Mouse (Mus musculus): ENCODE results near the gene Lep. TPM values are rescaled to one million over a fixed set of nuclear protein-coding genes. Genes with fewer than 3 reads are reported as not detected.
A peak's percentile ranks its signal among the peaks of the same experiment; 100 is the strongest.

Lep gene
- polyA plus RNA-seq, 1 experiment from 2014 or later = not detected

DNA sequence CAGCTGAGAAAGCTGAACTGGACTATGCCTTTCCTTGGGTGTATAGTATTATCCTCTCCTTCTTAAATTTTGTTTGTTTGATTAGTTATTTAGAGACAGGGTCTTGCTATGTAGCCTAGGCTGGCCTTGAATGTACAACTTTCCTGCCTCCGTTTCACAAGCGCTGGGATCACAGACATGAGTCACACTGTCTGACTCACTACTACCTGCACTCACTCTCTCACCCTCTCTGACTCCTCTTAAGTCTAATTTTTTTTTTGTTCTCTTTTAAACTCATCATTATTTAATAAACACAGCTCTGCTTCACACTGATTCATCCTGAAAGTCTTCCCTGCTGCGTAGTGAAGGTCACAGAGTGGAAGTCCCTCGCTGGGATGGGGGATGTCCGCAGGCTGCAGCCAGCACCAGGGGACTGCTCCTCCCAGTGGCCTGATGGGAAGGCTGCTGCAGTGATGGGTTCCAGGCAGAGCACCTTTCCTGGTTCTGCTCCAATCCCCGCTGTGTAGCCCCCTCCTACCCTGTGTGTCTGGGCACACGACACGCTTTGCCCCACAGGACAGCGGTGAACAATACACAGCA, 22.8 kb downstream of the Lep start:
- no peaks in the 10 kb centered on the region for H3K4me1 ChIP-seq (ENCODE audit: control insufficient read depth, insufficient read depth, low read length)
- no peaks in the 10 kb centered on the region for H3K27me3 ChIP-seq (ENCODE audit: control insufficient read depth, insufficient read depth, low read length)
- H3K4me2 ChIP-seq (ENCODE audit: low read depth, low read length) = no peak overlapping the region
- no peak overlapping the region for H3K4me3 ChIP-seq (ENCODE audit: low read depth, low read length)
- H3K9me3 ChIP-seq (replicated peaks; ENCODE audit: control insufficient read depth, low read length) = no peaks in the 10 kb centered on the region
- no peaks in the 10 kb centered on the region for H3K36me3 ChIP-seq (replicated peaks; ENCODE audit: control insufficient read depth, insufficient read depth, low read depth, low read length)
- ATAC-seq (replicated peaks; ENCODE audit: insufficient number of reproducible peaks, low FRiP score, low TSS enrichment, low read depth) (peak; percentile 9; the same call in 1 of the 2 replicates), DNase-seq (ENCODE audit: low spot score) (peak; percentile 6)
- 47% methylated on average over 9 of the region's 9 CpGs for WGBS
- H3K9ac ChIP-seq (replicated peaks; ENCODE audit: low read length) = no peak overlapping the region
- H3K27ac ChIP-seq (replicated peaks; ENCODE audit: low read depth, low read length) = no peak overlapping the region

DNA sequence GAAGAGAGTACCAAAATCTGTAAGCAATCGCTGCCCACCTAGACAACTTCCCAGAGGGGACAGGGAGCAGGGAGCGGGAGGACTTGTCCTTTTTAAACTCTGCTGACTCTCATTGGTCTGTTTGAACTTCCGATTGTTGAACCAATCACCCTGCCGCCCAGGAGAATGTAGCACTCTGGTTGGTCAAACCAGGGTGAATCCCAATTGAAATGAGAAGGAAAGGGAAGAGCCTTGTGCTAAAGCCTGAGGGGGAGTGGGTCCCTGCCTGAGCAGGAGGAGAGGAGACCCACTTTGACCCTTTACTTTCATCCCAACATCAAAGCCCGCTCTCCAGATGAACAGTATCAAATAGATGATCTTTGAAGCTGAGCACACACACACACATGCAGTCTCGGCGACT, 24.4 kb downstream of the Lep start:
- Histone ChIP-seq H3K9ac (replicated peaks; ENCODE audit: low read length) (no peak overlapping the region), H3K27me3 (ENCODE audit: control insufficient read depth, insufficient read depth, low read length) (no peaks in the 10 kb centered on the region), H3K27ac (replicated peaks; ENCODE audit: low read depth, low read length) (no peak overlapping the region), H3K36me3 (replicated peaks; ENCODE audit: control insufficient read depth, insufficient read depth, low read depth, low read length) (no peaks in the 10 kb centered on the region), H3K9me3 (replicated peaks; ENCODE audit: control insufficient read depth, low read length) (no peaks in the 10 kb centered on the region), H3K4me3 (ENCODE audit: low read depth, low read length) (no peak overlapping the region), H3K4me2 (ENCODE audit: low read depth, low read length) (no peak overlapping the region), H3K4me1 (ENCODE audit: control insufficient read depth, insufficient read depth, low read length) (no peaks in the 10 kb centered on the region)
- ATAC-seq (replicated peaks; ENCODE audit: insufficient number of reproducible peaks, low FRiP score, low TSS enrichment, low read depth) (no peak), DNase-seq (ENCODE audit: low spot score) (peak; percentile 41)
- 52% methylated on average over 7 of the region's 7 CpGs for WGBS

DNA sequence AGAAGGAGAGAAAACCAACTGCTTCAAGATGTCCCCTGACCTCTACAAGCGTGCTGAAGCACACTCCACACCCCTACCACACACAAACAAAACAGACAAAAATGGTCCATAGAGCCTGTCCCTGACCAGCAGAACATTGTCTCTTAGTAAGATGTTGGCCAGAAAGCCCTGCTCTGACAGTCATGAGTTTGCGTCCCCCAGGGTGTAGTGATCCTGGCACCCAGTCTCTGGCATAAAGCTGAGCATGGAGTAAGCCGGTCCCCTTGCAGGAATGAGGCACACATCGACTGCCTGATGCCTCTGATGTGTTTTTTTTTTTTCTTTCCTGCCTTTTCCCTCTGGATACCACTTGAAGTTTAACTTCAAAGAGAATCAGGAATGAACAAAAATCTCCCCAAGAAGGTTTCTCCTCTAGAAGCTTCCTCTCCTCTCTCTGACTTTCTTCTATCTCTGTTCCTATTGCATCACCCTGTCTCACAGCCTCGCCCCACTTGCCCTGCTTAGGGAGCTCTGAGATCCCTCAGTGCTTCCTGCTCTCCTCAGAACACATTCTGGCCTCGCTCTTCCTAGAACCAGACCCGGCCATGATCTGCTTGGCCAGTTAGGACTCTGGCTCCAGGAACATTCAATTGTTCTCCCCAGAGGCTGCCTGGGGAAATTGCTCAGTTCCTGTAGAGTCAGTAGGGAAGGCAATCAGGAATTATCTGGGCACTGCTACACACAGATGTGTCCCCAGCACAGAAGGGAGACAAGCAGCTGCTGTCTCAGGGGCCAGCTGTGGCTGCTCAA, 28.1 kb downstream of the Lep start:
- H3K9ac ChIP-seq (replicated peaks; ENCODE audit: low read length) = no peak overlapping the region
- H3K4me2 ChIP-seq (ENCODE audit: low read depth, low read length) = no peak overlapping the region
- H3K27me3 ChIP-seq (ENCODE audit: control insufficient read depth, insufficient read depth, low read length) = no peaks in the 10 kb centered on the region
- ATAC-seq (replicated peaks; ENCODE audit: insufficient number of reproducible peaks, low FRiP score, low TSS enrichment, low read depth) = no peak
- H3K36me3 ChIP-seq (replicated peaks; ENCODE audit: control insufficient read depth, insufficient read depth, low read depth, low read length) = no peaks in the 10 kb centered on the region
- DNase-seq (ENCODE audit: low spot score) = no peak
- H3K4me1 ChIP-seq (ENCODE audit: control insufficient read depth, insufficient read depth, low read length) = no peaks in the 10 kb centered on the region
- H3K9me3 ChIP-seq (replicated peaks; ENCODE audit: control insufficient read depth, low read length) = no peaks in the 10 kb centered on the region; the same call in 1 of the 2 replicates
- H3K4me3 ChIP-seq (ENCODE audit: low read depth, low read length) = no peak overlapping the region
- H3K27ac ChIP-seq (replicated peaks; ENCODE audit: low read depth, low read length) = no peak overlapping the region
- WGBS = 64% methylated on average over 7 of the region's 7 CpGs

DNA sequence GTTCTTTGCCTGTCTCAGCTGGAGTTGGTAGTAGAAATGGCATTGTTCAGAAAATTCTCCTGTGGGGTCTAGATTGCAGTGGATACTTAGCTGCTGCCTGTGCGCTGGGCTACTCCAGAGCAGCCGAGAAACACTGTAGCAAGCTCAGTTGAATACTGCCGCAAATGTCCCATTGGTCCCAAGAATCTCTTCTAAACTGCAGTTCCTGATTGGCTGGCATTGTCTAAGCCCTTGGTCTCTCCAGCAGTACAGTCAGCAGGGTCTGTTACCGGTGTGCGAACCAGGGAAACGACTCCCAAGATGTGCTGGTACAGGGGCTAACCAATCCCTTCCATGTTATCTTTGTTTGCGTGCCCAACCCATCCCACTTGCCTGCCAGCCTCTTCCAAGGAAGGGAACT, 32.2 kb downstream of the Lep start:
- no peak overlapping the region for H3K4me3 ChIP-seq (ENCODE audit: low read depth, low read length)
- no peak overlapping the region for H3K9ac ChIP-seq (replicated peaks; ENCODE audit: low read length)
- H3K36me3 ChIP-seq (replicated peaks; ENCODE audit: control insufficient read depth, insufficient read depth, low read depth, low read length) = no peaks in the 10 kb centered on the region
- no peak for DNase-seq (ENCODE audit: low spot score)
- H3K4me2 ChIP-seq (ENCODE audit: low read depth, low read length) = no peak overlapping the region
- no peaks in the 10 kb centered on the region for H3K4me1 ChIP-seq (ENCODE audit: control insufficient read depth, insufficient read depth, low read length)
- no peaks in the 10 kb centered on the region; the same call in 1 of the 2 replicates for H3K9me3 ChIP-seq (replicated peaks; ENCODE audit: control insufficient read depth, low read length)
- H3K27ac ChIP-seq (replicated peaks; ENCODE audit: low read depth, low read length) = no peak overlapping the region
- no peaks in the 10 kb centered on the region for H3K27me3 ChIP-seq (ENCODE audit: control insufficient read depth, insufficient read depth, low read length)
- WGBS = 88% methylated on average over 7 of the region's 7 CpGs
- ATAC-seq (replicated peaks; ENCODE audit: insufficient number of reproducible peaks, low FRiP score, low TSS enrichment, low read depth) = no peak

DNA sequence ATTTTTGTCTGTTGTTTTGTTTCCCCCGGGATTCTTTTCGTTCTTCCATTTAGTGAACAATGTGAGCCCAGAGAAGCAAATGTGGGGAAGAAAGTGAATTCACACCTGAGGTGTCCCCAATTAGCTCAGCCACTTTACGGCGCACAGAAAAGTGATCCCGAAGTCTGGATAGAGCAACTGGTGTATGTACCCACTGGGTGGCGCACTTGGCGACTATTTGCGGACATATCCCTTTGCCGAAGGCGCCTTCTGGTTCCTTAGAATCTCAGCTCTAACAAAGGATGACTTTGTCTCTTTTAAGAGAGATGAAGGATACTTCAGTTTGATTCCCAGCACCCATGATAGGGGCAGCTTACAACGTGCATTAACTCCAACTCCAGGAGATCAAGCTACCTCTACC, 32.9 kb downstream of the Lep start:
- Histone ChIP-seq H3K9ac (replicated peaks; ENCODE audit: low read length) (no peak overlapping the region), H3K4me3 (ENCODE audit: low read depth, low read length) (no peak overlapping the region), H3K4me2 (ENCODE audit: low read depth, low read length) (no peak overlapping the region), H3K4me1 (ENCODE audit: control insufficient read depth, insufficient read depth, low read length) (no peaks in the 10 kb centered on the region), H3K27me3 (ENCODE audit: control insufficient read depth, insufficient read depth, low read length) (no peaks in the 10 kb centered on the region), H3K9me3 (replicated peaks; ENCODE audit: control insufficient read depth, low read length) (no peaks in the 10 kb centered on the region; the same call in 1 of the 2 replicates), H3K36me3 (replicated peaks; ENCODE audit: control insufficient read depth, insufficient read depth, low read depth, low read length) (no peaks in the 10 kb centered on the region), H3K27ac (replicated peaks; ENCODE audit: low read depth, low read length) (no peak overlapping the region)
- DNase-seq (ENCODE audit: low spot score) (no peak), ATAC-seq (replicated peaks; ENCODE audit: insufficient number of reproducible peaks, low FRiP score, low TSS enrichment, low read depth) (no peak)
- 61% methylated on average over 11 of the region's 11 CpGs for WGBS

DNA sequence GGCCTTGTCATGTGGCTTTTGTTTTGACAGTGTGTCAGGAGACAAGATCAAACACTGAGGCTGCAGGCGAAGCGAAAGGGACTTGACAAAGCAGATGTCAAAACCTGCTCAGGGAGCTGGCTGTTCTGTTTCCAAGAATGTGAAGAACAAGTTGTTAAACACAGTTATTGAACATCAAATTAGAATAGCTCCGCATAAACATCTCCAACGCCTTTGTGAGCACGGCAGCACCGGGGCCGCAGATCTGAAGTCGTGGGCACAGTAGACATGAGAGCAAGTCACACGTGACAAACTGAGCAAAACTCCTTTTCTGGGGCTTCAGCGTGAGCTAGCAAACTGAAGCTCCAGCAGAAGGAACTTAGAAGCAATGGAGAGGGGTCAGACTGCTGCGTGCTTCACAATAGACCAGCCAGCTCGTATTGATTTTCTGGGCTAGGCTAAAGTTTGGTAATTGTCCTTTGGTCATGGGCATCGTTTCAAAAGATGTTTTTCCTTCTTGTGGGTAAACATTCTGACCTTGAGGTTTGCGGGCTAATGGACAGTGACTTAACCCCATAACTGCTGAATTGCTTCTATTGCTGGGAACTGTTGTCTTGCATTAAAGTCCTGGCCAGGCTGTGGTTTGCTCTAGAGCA, 39.6 kb downstream of the Lep start:
- no peak for ATAC-seq (replicated peaks; ENCODE audit: insufficient number of reproducible peaks, low FRiP score, low TSS enrichment, low read depth)
- no peaks in the 10 kb centered on the region for H3K36me3 ChIP-seq (replicated peaks; ENCODE audit: control insufficient read depth, insufficient read depth, low read depth, low read length)
- H3K27ac ChIP-seq (replicated peaks; ENCODE audit: low read depth, low read length) = no peak overlapping the region
- no peak overlapping the region for H3K9ac ChIP-seq (replicated peaks; ENCODE audit: low read length)
- DNase-seq (ENCODE audit: low spot score) = no peak
- WGBS = 67% methylated on average over 14 of the region's 14 CpGs
- H3K4me2 ChIP-seq (ENCODE audit: low read depth, low read length) = no peak overlapping the region
- H3K4me3 ChIP-seq (ENCODE audit: low read depth, low read length) = no peak overlapping the region
- H3K4me1 ChIP-seq (ENCODE audit: control insufficient read depth, insufficient read depth, low read length) = no peaks in the 10 kb centered on the region
- H3K27me3 ChIP-seq (ENCODE audit: control insufficient read depth, insufficient read depth, low read length) = no peaks in the 10 kb centered on the region
- H3K9me3 ChIP-seq (replicated peaks; ENCODE audit: control insufficient read depth, low read length) = no peaks in the 10 kb centered on the region

DNA sequence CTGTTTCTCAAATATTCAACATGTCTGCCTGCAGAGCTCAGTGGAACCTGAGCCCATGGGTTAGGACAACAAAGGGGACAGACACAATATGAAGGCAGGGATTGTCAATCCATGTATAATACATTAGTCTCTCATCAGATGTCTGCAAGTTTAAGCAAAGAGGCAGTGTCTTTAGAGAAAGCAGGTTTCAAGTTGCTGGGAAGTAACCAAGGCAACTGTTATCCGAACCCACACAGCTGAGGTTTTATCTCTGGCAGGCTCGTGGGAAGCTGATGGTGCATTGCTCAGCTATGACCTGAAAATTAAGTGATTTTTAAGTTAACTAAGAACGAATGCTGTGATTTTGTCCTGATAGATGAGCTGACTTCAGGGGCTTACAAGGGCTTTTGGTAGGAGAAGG, 40.4 kb downstream of the Lep start:
- DNase-seq (ENCODE audit: low spot score) (peak; percentile 6), ATAC-seq (replicated peaks; ENCODE audit: insufficient number of reproducible peaks, low FRiP score, low TSS enrichment, low read depth) (no peak; the same call in 1 of the 2 replicates)
- H3K9ac ChIP-seq (replicated peaks; ENCODE audit: low read length) = no peak overlapping the region
- no peaks in the 10 kb centered on the region for H3K4me1 ChIP-seq (ENCODE audit: control insufficient read depth, insufficient read depth, low read length)
- no peak overlapping the region for H3K4me3 ChIP-seq (ENCODE audit: low read depth, low read length)
- 40% methylated on average over 3 of the region's 3 CpGs for WGBS
- H3K27ac ChIP-seq (replicated peaks; ENCODE audit: low read depth, low read length) = no peak overlapping the region
- H3K27me3 ChIP-seq (ENCODE audit: control insufficient read depth, insufficient read depth, low read length) = no peaks in the 10 kb centered on the region
- H3K9me3 ChIP-seq (replicated peaks; ENCODE audit: control insufficient read depth, low read length) = no peaks in the 10 kb centered on the region
- H3K4me2 ChIP-seq (ENCODE audit: low read depth, low read length) = no peak overlapping the region
- H3K36me3 ChIP-seq (replicated peaks; ENCODE audit: control insufficient read depth, insufficient read depth, low read depth, low read length) = no peaks in the 10 kb centered on the region

DNA sequence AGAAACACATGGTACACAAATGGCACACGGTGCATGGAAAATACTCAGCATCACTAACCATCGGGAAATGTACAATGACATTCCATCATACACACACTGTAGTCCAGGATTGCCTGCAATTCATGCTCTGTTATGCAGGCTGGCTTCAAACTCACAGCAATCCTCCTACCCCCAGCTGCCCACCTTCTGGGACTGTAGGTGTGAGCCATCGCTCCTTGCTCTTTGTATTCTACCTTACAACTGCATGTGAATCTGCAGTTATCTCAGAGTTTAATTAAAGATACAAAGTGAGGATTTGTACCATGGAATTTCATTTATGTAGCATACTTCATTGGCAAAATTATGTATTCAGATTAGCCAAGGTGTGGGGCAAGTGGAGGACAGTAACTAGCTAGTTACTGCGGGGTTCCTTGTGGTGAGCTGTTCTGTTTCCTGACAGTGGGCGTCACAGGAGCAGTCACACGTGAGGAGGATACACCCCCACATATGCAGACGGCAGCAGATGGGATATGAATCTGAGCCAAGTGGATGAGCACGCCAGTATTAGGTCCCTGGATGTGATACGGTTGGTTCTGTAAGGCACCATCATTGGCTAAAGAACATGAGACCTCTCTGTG, 41.3 kb downstream of the Lep start:
- Histone ChIP-seq H3K4me1 (ENCODE audit: control insufficient read depth, insufficient read depth, low read length) (no peaks in the 10 kb centered on the region), H3K27me3 (ENCODE audit: control insufficient read depth, insufficient read depth, low read length) (no peaks in the 10 kb centered on the region), H3K27ac (replicated peaks; ENCODE audit: low read depth, low read length) (no peak overlapping the region), H3K4me3 (ENCODE audit: low read depth, low read length) (no peak overlapping the region), H3K9me3 (replicated peaks; ENCODE audit: control insufficient read depth, low read length) (no peaks in the 10 kb centered on the region), H3K4me2 (ENCODE audit: low read depth, low read length) (no peak overlapping the region), H3K36me3 (replicated peaks; ENCODE audit: control insufficient read depth, insufficient read depth, low read depth, low read length) (no peaks in the 10 kb centered on the region), H3K9ac (replicated peaks; ENCODE audit: low read length) (no peak overlapping the region)
- 89% methylated on average over 9 of the region's 9 CpGs for WGBS
- DNase-seq (ENCODE audit: low spot score) (no peak), ATAC-seq (replicated peaks; ENCODE audit: insufficient number of reproducible peaks, low FRiP score, low TSS enrichment, low read depth) (no peak)
